Mouse (Mus musculus) bone marrow macrophage, adult 2 months (primary cell): ENCODE measurements around the gene Cd63.

Experiments used
- CTCF ChIP-seq: IDR thresholded peaks from 2 replicates; pipeline ENCODE4 v1.5.1; 2012; ENCODE audit warnings: low read depth, mild to moderate bottlenecking, low read length, moderate library complexity
- POLR2A ChIP-seq: IDR thresholded peaks from 2 replicates; pipeline ENCODE4 v1.6.1; 2012; ENCODE audit warnings: mild to moderate bottlenecking, low read depth, low read length, borderline replicate concordance

DNA sequence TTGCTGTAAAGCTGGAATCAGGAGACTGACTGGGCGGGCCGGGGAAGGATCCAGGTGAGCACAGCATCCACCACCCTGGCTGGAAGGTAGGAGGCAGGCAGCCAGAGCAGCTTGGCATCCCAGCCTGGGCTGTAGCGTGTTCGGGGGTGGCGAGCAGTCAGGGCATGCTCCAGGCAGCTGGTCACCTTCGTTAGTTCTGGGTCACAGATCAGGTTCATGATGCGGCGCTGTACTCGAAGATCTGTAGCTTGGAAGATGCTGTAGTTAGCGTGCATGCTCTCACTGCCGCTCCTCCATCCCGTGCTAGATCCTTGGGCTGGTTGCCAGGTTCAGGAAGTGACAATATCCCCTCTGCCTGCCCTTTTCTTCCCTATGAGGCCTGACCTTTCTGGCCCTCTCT lies 12.9 kb downstream of the Cd63 start:
- TF ChIP-seq POLR2A (no peak), CTCF (no peak)
